Mouse (Mus musculus): ENCODE results near the gene Srsf7. TPM values are rescaled to one million over a fixed set of nuclear protein-coding genes. Genes with fewer than 3 reads are reported as not detected.

Gene Srsf7
- polyA plus RNA-seq, 1 experiment, result 372 TPM

- H3K36me3 ChIP-seq (ENCODE audit: control insufficient read depth, insufficient read depth, low read length, poor library complexity, severe bottlenecking), result no peaks in the 10 kb centered on the region
- H3K9me3 ChIP-seq (replicated peaks; ENCODE audit: control insufficient read depth, insufficient read depth, low read length, poor library complexity, severe bottlenecking), result no peaks in the 10 kb centered on the region
- H3K4me3 ChIP-seq (ENCODE audit: low read depth, low read length), result no peak overlapping the region
- H3K4me1 ChIP-seq (ENCODE audit: control insufficient read depth, insufficient read depth, low read length), result peaks cover 3% of the 10 kb centered on the region
- no peak overlapping the region for H3K27ac ChIP-seq (ENCODE audit: insufficient read depth, low read length)
- H3K27me3 ChIP-seq (ENCODE audit: control insufficient read depth, insufficient read depth, low read length, poor library complexity, severe bottlenecking), result no peaks in the 10 kb centered on the region
- H3K9ac ChIP-seq (ENCODE audit: low read depth, poor library complexity, severe bottlenecking), result no peak overlapping the region
- TF ChIP-seq POLR2A (IDR thresholded peaks at IDR 0.05; ENCODE audit: insufficient read depth, low read length), result no peak
Observed at GRCm38 (mm10) chr17:80169792-80170191, 37.3 kb downstream of the Srsf7 start.

GRCm38 (mm10) chr17:80168425-80169182, 38.5 kb downstream of the Srsf7 start:
- Histone ChIP-seq H3K9ac (ENCODE audit: low read depth, poor library complexity, severe bottlenecking) (no peak overlapping the region), H3K4me1 (ENCODE audit: control insufficient read depth, insufficient read depth, low read length) (peaks cover 3% of the 10 kb centered on the region), H3K27ac (ENCODE audit: insufficient read depth, low read length) (no peak overlapping the region), H3K36me3 (ENCODE audit: control insufficient read depth, insufficient read depth, low read length, poor library complexity, severe bottlenecking) (no peaks in the 10 kb centered on the region), H3K4me3 (ENCODE audit: low read depth, low read length) (no peak overlapping the region), H3K27me3 (ENCODE audit: control insufficient read depth, insufficient read depth, low read length, poor library complexity, severe bottlenecking) (no peaks in the 10 kb centered on the region), H3K9me3 (replicated peaks; ENCODE audit: control insufficient read depth, insufficient read depth, low read length, poor library complexity, severe bottlenecking) (no peaks in the 10 kb centered on the region)
- no peak for TF ChIP-seq POLR2A (IDR thresholded peaks at IDR 0.05; ENCODE audit: insufficient read depth, low read length)
- TF ChIP-seq EP300 (IDR thresholded peaks at IDR 0.05; ENCODE audit: insufficient read depth, low read depth, low read length), result no peak
- no peak for TF ChIP-seq CTCF (IDR thresholded peaks at IDR 0.05; ENCODE audit: low read depth, low read length)

GRCm38 (mm10) chr17:80167851-80168251, 39.3 kb downstream of the Srsf7 start:
- H3K27ac ChIP-seq (ENCODE audit: insufficient read depth, low read length), result no peak overlapping the region

GRCm38 (mm10) chr17:80167436-80167835, 39.7 kb downstream of the Srsf7 start:
- peaks cover 3% of the 10 kb centered on the region for H3K4me1 ChIP-seq (ENCODE audit: control insufficient read depth, insufficient read depth, low read length)
- H3K27me3 ChIP-seq (ENCODE audit: control insufficient read depth, insufficient read depth, low read length, poor library complexity, severe bottlenecking), result no peaks in the 10 kb centered on the region
- H3K9me3 ChIP-seq (replicated peaks; ENCODE audit: control insufficient read depth, insufficient read depth, low read length, poor library complexity, severe bottlenecking), result no peaks in the 10 kb centered on the region
- H3K9ac ChIP-seq (ENCODE audit: low read depth, poor library complexity, severe bottlenecking), result no peak overlapping the region
- H3K4me3 ChIP-seq (ENCODE audit: low read depth, low read length), result no peak overlapping the region
- no peak overlapping the region for H3K27ac ChIP-seq (ENCODE audit: insufficient read depth, low read length)
- no peak for TF ChIP-seq EP300 (IDR thresholded peaks at IDR 0.05; ENCODE audit: insufficient read depth, low read depth, low read length)
- no peak for TF ChIP-seq CTCF (IDR thresholded peaks at IDR 0.05; ENCODE audit: low read depth, low read length)
- no peak for TF ChIP-seq POLR2A (IDR thresholded peaks at IDR 0.05; ENCODE audit: insufficient read depth, low read length)
- no peaks in the 10 kb centered on the region for H3K36me3 ChIP-seq (ENCODE audit: control insufficient read depth, insufficient read depth, low read length, poor library complexity, severe bottlenecking)

More at GRCm38 (mm10) chr17:80167851-80168251, 39.3 kb downstream of the Srsf7 start:
- H3K27me3 ChIP-seq (ENCODE audit: control insufficient read depth, insufficient read depth, low read length, poor library complexity, severe bottlenecking), result no peaks in the 10 kb centered on the region
- H3K9ac ChIP-seq (ENCODE audit: low read depth, poor library complexity, severe bottlenecking), result no peak overlapping the region
- no peaks in the 10 kb centered on the region for H3K9me3 ChIP-seq (replicated peaks; ENCODE audit: control insufficient read depth, insufficient read depth, low read length, poor library complexity, severe bottlenecking)
- H3K4me1 ChIP-seq (ENCODE audit: control insufficient read depth, insufficient read depth, low read length), result peaks cover 3% of the 10 kb centered on the region
- no peaks in the 10 kb centered on the region for H3K36me3 ChIP-seq (ENCODE audit: control insufficient read depth, insufficient read depth, low read length, poor library complexity, severe bottlenecking)
- TF ChIP-seq CTCF (IDR thresholded peaks at IDR 0.05; ENCODE audit: low read depth, low read length) (no peak), EP300 (IDR thresholded peaks at IDR 0.05; ENCODE audit: insufficient read depth, low read depth, low read length) (no peak), POLR2A (IDR thresholded peaks at IDR 0.05; ENCODE audit: insufficient read depth, low read length) (no peak)
- H3K4me3 ChIP-seq (ENCODE audit: low read depth, low read length), result no peak overlapping the region

GRCm38 (mm10) chr17:80166346-80166745, 40.8 kb downstream of the Srsf7 start:
- H3K4me1 ChIP-seq (ENCODE audit: control insufficient read depth, insufficient read depth, low read length), result peaks cover 3% of the 10 kb centered on the region
- H3K27ac ChIP-seq (ENCODE audit: insufficient read depth, low read length), result no peak overlapping the region
- H3K9me3 ChIP-seq (replicated peaks; ENCODE audit: control insufficient read depth, insufficient read depth, low read length, poor library complexity, severe bottlenecking), result no peaks in the 10 kb centered on the region
- H3K36me3 ChIP-seq (ENCODE audit: control insufficient read depth, insufficient read depth, low read length, poor library complexity, severe bottlenecking), result no peaks in the 10 kb centered on the region
- H3K9ac ChIP-seq (ENCODE audit: low read depth, poor library complexity, severe bottlenecking), result no peak overlapping the region
- TF ChIP-seq POLR2A (IDR thresholded peaks at IDR 0.05; ENCODE audit: insufficient read depth, low read length) (no peak), CTCF (IDR thresholded peaks at IDR 0.05; ENCODE audit: low read depth, low read length) (no peak), EP300 (IDR thresholded peaks at IDR 0.05; ENCODE audit: insufficient read depth, low read depth, low read length) (no peak)
- H3K4me3 ChIP-seq (ENCODE audit: low read depth, low read length), result no peak overlapping the region
- no peaks in the 10 kb centered on the region for H3K27me3 ChIP-seq (ENCODE audit: control insufficient read depth, insufficient read depth, low read length, poor library complexity, severe bottlenecking)

- no peak overlapping the region for H3K9ac ChIP-seq (ENCODE audit: low read depth, poor library complexity, severe bottlenecking)
- H3K4me3 ChIP-seq (ENCODE audit: low read depth, low read length), result no peak overlapping the region
- peaks cover 3% of the 10 kb centered on the region for H3K4me1 ChIP-seq (ENCODE audit: control insufficient read depth, insufficient read depth, low read length)
- H3K36me3 ChIP-seq (ENCODE audit: control insufficient read depth, insufficient read depth, low read length, poor library complexity, severe bottlenecking), result no peaks in the 10 kb centered on the region
- no peaks in the 10 kb centered on the region for H3K9me3 ChIP-seq (replicated peaks; ENCODE audit: control insufficient read depth, insufficient read depth, low read length, poor library complexity, severe bottlenecking)
- H3K27me3 ChIP-seq (ENCODE audit: control insufficient read depth, insufficient read depth, low read length, poor library complexity, severe bottlenecking), result no peaks in the 10 kb centered on the region
- H3K27ac ChIP-seq (ENCODE audit: insufficient read depth, low read length), result no peak overlapping the region
- TF ChIP-seq EP300 (IDR thresholded peaks at IDR 0.05; ENCODE audit: insufficient read depth, low read depth, low read length), result no peak
- TF ChIP-seq CTCF (IDR thresholded peaks at IDR 0.05; ENCODE audit: low read depth, low read length), result no peak
- no peak for TF ChIP-seq POLR2A (IDR thresholded peaks at IDR 0.05; ENCODE audit: insufficient read depth, low read length)
Observed at GRCm38 (mm10) chr17:80165741-80166140, 41.4 kb downstream of the Srsf7 start.

Data from ES-Bruce4 (cell line).